Mouse (Mus musculus) lung, adult 2 months (tissue): ENCODE measurements around the gene Ttll2.
"Not testable (repeated sequence)": the region's sequence is repeated elsewhere in the genome, so short reads cannot be mapped to it uniquely, and the experiment has no call there.

ENCODE experiments used
- CTCF ChIP-seq: fragments of 200-500 bp; IDR thresholded peaks from 2 replicates; pipeline ENCODE4 v1.5.1; 2011; ENCODE audit warnings: mild to moderate bottlenecking, low read length, control low read depth; ENCODE audit not compliant: insufficient read depth
- POLR2A ChIP-seq: fragments of 200-500 bp; IDR thresholded peaks from 2 replicates; pipeline ENCODE4 v1.6.1; 2011; ENCODE audit warnings: low read depth, mild to moderate bottlenecking, control low read depth, low read length, borderline replicate concordance; ENCODE audit errors: extremely low read depth

DNA sequence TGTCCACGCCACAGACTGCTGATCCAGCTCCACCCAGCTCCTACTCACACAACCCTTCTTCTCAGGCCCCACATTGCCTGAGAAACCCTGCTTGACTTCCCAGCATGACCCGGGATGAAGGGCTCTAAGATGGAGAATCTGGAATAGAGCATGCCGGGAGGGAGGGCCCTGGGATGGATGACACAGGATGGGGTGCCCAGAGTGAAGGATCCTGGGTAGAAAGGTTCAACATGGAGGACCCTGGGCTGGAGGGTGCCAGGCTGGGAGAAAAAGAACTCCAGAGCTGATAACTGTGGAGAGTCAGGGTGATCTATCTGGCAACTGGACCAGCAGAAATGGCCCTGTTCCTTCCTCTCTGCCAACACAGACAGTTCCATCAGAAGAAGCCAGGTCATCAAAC is 13.1 kb upstream of the Ttll2 start:
- TF ChIP-seq POLR2A, CTCF: not testable (repeated sequence)
